Mouse (Mus musculus): ENCODE data around the gene Dcaf17.
A peak's percentile ranks its signal among the peaks of the same experiment; 100 is the strongest.

Dcaf17 gene

DNA sequence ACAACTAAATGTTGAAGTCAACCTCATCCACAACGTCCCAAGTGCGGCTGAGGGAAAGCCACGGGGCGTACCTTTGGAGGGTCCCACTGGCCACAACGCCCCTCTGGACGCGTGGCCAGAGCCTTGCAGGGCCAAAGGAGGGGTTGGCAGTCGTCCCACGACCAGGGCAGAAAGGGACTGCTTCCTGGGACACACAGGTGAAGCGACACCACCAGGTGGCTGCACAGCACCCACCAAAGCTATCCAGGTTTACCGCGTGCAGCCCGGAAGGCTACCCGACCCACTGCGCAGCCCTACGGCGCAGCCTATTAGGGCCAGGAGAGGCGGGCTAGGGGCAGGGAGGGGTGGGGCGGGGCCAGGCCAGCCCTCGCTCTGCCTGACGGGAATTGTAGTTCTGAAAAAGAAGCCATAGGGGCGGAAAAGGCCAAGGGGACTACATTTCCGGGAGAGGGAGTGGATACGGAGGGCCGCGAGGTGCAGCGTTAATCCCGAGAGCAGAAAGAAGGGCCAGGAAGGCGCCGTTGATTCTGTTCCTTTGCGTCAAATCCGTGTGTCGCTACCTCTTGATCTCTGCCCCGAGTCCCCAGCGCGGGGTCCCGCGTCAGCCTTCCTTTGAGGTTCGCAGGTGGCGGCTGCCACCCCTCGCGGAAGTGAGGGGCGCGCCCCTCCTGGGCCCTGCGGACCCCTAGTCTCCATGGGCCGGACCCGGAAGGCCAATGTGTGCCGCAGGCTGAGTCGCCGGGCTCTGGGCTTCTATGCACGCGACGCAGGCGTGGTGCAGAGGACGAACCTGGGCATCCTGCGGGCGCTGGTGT, at the start of gene Dcaf17, which contains the start of gene Mettl8:
Dcaf17 (plus strand) TSS at position 29 of the 815 bp plus-strand sequence.
Mettl8 (minus strand) TSS at position 284 of the 815 bp plus-strand sequence.
- DNase-seq (ENCODE audit: low spot score in 2 of 2) = peak; percentile 79 to 83

DNA sequence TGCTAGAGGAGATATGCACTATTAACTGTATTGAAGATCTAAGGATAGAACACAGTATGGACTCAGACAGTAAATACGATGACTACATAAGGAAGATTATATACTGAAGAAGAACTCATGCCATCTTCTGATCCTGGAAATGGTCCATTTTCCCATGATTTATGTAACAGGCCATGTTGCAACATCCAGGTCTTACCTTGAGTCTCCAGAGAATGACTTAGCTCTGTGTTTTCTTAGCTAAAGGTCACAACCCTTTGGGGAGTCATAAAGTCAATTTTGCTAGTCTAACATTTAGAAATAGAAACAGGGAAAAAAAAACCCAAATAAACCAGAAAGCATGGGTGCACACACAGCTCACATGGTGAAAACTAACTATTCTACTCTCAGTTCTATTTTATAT, 43.3 kb upstream of the Dcaf17 start:
- DNase-seq (ENCODE audit: low spot score in 2 of 2) = no peak

DNA sequence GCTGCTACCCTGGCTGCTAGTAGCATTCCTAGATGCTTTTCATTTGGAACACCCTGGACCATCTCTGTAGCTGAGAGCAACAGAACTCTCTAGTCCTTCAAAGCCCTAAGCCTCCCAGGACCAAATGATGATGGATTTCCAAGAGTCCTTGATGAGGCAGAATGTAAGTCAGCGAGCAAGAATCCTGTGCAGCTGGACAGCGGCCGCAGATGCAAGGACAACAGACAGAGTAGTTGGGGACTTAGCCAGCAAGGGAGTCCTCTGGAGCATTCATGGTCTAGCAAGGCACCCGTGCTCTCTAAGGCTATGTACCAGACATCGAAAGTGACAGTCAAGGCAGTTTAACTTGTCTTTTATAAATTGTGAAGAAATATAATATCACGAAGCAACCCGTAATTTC, 41.6 kb upstream of the Dcaf17 start:
- no peak for DNase-seq (ENCODE audit: low spot score in 2 of 2)

GRCm38 (mm10) chr2:71019277-71019676, 35.9 kb upstream of the Dcaf17 start:
- DNase-seq (ENCODE audit: low spot score in 2 of 2) = no peak

GRCm38 (mm10) chr2:71019704-71020375, 35.3 kb upstream of the Dcaf17 start:
- DNase-seq (ENCODE audit: low spot score in 2 of 2) = no peak

GRCm38 (mm10) chr2:71020674-71021073, 34.5 kb upstream of the Dcaf17 start:
- DNase-seq (ENCODE audit: low spot score in 2 of 2) = peak in 1 of 2 experiments; percentile 15

DNA sequence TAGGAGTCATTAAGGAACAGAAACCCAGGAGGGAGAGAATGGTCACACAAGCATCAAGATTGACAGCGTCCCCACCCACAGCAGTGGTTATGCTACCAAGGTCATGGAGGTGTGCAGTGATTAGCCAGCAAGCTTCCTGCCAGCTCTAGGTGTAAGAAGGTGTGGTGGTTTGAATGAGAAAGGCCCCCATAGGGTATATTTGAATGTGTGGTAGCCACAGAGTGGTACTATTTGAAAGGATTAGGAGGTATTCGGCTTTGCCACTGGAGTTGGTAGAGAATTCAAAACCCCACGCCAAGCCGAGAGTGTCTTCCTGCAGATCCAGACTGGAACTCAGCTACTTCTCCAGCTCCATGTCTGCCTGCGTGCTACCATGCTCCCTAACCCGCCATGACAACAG, 32.1 kb upstream of the Dcaf17 start:
- no peak for DNase-seq (ENCODE audit: low spot score in 2 of 2)

- DNase-seq (ENCODE audit: low spot score in 2 of 2) = no peak
Measured at GRCm38 (mm10) chr2:71023986-71024385, 31.1 kb upstream of the Dcaf17 start.

- DNase-seq (ENCODE audit: low spot score in 2 of 2) = no peak
Measured at GRCm38 (mm10) chr2:71025576-71026315, 29.4 kb upstream of the Dcaf17 start.

DNA sequence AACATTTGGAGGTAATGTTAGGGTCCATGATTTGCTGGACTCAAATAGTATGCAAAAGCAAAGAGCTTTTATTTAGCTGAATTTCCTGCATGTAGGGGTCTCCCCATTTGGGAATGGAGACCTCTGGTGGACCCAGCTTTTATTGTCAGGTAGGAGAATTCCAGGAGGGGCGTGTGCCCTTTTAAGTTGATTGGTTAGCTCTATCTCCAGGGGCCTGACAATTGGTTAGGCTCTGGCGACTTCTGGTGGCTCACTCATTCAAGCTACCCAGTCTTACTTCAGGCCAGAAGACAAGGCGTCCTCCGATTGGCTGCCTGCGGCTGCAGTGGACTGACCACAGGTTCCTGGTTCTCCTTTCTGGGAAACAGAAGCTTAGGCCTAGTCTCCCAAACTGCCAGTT, 28.3 kb upstream of the Dcaf17 start:
- DNase-seq (ENCODE audit: low spot score in 2 of 2) = no peak

DNA sequence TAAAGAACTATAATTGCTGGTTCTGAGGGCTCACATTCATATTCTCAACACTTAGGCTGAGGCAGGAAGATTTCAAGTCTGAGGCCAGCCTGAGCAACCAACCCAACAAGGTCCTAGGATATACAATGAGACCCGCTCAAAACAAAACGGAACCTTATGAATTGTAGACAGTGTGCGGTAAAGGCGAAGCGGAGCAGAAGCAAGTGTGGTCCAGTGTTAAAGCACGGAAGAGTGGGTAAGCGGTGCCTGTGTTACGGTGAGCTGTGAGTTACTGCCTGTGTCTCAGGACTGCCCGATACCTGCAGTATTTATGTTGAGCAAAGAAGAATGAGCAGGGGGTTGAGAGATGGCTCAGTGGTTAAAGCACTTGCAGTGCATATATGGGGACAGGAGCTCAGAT, 27.5 kb upstream of the Dcaf17 start:
- DNase-seq (ENCODE audit: low spot score in 2 of 2) = no peak

DNA sequence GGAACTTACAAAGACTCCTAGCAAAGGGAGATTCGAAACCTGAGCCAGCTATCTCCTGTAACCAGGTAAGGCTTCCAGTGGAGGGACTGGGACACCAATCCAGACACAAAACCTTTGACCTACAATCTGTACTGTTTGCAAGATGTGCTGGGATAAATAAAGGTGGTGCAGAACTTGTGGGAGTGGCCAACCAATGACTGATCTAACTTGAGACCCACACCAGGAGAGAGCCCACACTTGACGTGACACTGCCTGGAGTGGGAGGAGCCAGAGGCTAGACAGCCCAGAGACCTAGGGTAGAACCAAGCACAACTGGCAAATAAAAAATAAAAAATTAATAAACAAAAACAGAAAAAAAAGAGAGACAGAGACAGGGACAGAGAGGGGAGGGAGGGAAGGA, 24.5 kb upstream of the Dcaf17 start:
- DNase-seq (ENCODE audit: low spot score in 2 of 2) = no peak

DNA sequence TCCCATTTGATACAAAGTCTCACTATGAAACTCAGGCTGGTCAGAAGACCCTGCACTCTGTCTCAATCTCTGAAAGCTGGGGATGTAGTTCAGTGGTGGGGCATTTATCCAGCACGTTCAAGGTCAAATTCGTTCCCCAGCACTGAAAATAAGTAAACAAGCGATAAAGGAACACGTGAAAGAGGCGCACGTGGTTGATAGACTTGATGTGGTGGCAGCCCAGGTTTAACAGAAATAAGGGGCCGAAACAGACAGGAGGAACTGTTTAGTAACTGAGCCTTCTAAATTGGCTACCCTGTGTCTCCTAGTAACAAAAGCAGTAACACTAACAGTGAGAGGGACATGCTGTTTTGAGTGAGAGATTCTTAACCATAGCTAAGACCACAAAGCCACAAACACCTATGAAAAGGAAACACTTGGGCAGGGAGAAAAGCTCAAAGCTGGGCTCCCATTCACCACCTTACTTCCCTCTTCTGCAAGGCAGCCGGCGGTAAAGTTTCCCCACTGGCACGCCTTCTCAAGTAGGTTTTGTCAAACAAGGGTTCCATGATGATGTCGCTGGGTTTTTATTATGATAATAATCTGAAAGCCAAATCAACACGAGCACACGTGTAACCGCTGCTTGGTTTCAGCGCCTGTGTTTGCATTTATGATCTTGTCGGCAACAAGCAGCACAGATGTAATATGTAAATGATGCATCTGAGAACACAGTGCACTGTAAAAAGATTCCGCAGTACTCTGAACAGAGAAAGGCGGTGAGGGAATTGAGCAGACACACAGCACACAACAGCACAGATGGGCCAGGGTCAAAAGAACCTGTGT, 22.9 kb upstream of the Dcaf17 start:
- DNase-seq (ENCODE audit: low spot score in 2 of 2) = no peak

- DNase-seq (ENCODE audit: low spot score in 2 of 2) = no peak
Measured at GRCm38 (mm10) chr2:71033014-71033413, 22.1 kb upstream of the Dcaf17 start.

DNA sequence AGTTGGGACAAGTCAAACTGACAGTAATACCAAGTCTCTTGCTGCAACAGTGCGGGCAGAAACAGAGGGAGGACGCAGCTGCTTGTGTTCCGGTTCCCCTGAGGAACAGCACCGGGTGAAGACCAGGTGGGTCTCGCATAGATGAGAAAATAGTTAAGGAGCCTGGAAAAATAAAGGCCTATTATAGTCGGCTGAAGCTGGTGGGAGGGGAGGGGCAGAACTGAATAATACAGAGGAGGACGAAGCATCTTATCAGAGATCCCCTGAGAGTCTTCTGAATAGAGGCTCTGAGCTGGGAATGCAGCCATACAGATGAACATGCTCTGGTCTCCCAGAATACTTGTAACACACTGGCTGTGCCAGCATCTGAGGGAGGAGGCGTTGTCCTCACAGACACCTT, 21.1 kb upstream of the Dcaf17 start:
- no peak for DNase-seq (ENCODE audit: low spot score in 2 of 2)

DNA sequence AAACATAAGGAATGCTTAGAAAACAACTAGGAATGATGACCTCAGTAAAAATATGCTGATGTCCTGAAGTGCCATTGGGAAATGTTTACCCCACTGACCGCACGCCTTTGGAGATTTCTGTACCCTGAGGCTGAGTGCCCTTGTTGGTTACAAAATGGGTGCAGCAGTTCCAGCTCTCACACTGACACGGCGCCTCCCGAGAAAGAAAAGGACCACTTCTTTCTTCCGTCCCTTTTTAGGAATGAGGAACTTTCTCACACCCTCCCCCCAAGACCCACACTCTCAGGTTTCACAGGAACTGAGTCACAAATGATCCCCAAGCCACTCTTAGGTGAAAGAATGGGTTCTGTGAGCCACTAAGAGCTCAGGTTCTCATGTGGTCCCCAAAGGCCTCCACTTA, 17.7 kb upstream of the Dcaf17 start:
- DNase-seq (ENCODE audit: low spot score in 2 of 2) = no peak

DNA sequence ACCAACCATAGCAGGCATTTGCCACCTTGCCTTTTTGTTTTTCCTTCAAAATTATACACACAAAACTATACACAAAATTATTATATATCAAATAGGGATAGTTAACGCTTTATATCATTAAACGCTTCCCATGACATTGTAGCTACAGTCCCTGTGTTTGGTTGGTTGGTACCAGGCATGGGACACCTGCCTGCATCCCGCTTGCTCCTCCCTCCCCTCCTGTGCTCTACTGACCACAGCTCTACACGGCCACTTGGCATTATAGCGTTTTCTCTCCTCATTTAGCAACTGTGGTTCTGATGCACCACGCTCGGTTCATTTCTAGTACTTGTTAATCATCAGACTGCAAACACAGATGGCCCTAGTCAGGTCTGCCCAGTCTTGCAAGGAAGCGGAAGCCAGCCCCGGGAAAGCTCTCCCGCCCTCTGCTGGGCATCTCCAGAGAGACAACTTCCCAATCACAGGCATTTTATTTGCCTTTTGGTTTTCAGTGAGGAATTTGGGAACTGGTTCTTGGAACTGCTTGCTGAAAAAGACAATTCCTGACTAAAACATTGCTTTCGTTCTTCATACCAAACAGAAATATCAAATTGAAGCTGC, 15.5 kb upstream of the Dcaf17 start:
- peak; percentile 72 to 83 for DNase-seq (ENCODE audit: low spot score in 2 of 2)

DNA sequence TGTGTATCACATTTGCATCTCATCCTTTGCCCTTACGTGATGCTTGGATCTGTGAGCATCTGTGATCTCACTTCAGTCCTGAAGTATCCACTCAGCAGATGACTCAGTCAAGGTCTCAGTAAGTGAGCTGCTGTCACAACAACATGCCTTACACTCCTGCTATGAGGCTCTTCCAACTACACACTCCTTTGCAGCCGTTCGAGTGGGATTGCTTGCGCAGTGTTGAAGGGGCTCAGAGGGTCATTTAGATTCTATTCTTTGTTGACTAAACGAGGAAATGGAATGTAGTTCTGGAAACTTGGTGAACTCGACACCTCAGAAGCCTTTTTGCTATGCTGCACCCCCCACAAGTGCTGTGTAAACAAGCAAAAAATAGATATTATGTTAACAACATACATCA, 9.0 kb upstream of the Dcaf17 start:
- no peak for DNase-seq (ENCODE audit: low spot score in 2 of 2)

- DNase-seq (ENCODE audit: low spot score in 2 of 2) = no peak
Measured at GRCm38 (mm10) chr2:71046751-71047320, 8.3 kb upstream of the Dcaf17 start.

DNA sequence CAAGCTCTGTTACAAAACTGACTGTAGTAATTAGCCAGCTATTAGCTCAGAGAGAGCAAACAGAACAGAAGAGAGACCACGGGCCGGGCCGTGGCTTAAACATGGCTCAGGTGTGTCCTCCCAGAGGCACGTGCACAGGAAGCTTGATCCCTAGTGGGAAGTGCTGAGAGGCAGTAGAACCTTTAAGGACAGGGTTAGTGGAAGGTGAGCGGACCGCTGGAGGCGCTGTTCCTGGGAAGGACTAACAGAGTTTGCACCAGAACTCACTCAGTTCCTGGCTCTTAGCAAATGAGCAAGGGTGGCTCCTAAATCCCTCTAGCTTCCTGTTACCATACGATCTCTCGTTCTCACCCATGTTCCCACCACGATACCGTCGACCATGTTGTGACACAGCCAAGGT, 6.2 kb upstream of the Dcaf17 start:
- no peak for DNase-seq (ENCODE audit: low spot score in 2 of 2)

GRCm38 (mm10) chr2:71050511-71050910, 4.6 kb upstream of the Dcaf17 start:
- no peak for DNase-seq (ENCODE audit: low spot score in 2 of 2)
